Mouse (Mus musculus) mouse embryonic stem cell (cell line): Measurements from ENCODE around the gene Efnb3.

Experiments
- in situ Hi-C, 2 experiments: fragments of 300-500 bp; cut with MboI; formaldehyde crosslinking; loops; 1 replicate in 1 of 2; 3 replicates in 1 of 2; pipeline ENCODE4 v1.14.3; 2019 to 2020; ENCODE audit warnings: low sequenced_read_pairs in 2 of 2, low pct_unique_long_range_greater_than_20kb in 1 of 2, mixed read lengths in 1 of 2; ENCODE audit not compliant: unreplicated experiment in 1 of 2

Gene Efnb3

DNA sequence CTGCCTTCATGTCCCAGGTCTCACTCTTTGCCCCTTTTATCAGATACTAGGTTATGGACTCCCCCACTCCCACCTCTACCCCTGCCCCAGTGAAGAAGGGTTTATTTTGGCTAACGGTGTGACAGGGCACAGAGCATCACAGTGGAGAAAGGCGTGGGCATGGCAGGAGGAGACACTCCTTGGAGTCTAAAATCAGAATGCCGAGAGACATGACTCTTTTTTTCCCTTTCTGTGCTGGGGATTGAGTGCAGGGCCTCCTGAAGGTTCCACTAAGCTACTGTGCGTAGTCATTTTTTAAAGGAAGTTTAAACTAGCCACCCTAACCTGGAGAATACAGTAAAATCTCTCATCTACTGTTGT is 32.0 kb downstream of the Efnb3 start:
- in situ Hi-C loops = loop anchor here in 1 of 2 experiments (5.0 kb wide), 1 partner anchor 99 kb away; no protein-coding TSS in a partner anchor

- in situ Hi-C loops = loop anchor here in 1 of 2 experiments (5.0 kb wide), 1 partner anchor 100 kb away; no protein-coding TSS in a partner anchor
Observed at GRCm38 (mm10) chr11:69527098-69528030, 32.6 kb downstream of the Efnb3 start.

DNA sequence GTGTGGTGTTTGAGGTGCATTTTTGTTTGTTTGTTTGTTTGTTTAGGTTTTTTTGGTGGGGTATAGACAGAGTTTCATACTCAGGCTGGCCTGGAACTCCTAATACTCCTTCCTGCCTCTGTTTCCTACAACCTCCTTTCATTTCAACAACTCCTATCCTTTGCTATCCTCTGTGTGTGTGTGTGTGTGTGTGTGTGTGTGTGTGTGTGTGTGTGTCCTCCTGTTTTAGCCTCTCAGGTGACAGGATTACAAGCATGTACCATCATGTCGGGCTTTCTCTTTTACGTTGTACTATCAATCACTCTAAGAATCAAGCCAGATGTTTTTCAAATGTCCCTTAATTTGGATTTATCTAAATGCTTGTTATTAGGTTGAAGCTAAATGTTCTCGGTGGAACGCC is 33.4 kb downstream of the Efnb3 start:
- in situ Hi-C loops = loop anchor here in 1 of 2 experiments (5.0 kb wide), 1 partner anchor 101 kb away; no protein-coding TSS in a partner anchor

DNA sequence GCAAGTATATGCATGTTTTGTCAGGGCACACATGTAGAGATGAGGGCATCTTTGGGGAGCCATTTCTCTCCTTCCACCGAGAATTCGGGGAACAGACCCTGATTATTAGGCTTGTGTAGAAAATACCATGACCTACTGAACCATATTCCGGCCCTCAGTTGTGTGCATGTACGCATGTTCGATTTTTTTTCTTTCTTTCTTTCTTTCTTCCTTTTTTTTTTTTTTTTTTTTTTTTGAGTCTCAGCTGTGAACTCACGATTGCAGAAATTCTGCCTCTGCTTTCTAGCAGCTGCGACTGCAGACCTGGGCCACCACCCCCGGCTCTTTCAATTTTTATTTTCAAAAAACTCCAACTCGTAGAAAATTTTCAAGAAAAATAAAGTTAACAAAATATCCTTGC is 34.3 kb downstream of the Efnb3 start:
- in situ Hi-C loops = loop anchor here in 1 of 2 experiments (5.0 kb wide), 1 partner anchor 102 kb away; no protein-coding TSS in a partner anchor

DNA sequence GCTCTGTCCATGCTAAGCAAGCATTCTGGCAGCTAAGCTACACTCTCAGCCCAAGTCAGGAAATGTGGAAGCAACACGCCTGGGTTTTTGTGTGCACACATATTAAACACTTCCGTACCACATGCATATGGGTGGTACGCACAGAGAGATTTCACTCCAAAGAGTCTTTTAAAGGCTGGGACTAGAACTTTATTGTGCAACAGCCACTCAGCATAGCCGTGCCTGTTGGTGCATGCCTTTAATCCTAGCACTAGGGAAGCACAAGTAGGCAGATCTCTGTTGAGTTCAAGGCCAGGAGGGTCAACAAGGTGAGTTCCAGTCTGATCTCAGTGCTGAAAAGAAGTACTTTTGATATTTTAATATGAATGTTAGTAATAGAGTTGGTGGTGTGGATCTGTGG is 36.4 kb downstream of the Efnb3 start:
- in situ Hi-C loops = loop anchor here in 1 of 2 experiments (5.0 kb wide), 1 partner anchor 266 kb away; no protein-coding TSS in a partner anchor

GRCm38 (mm10) chr11:69521526-69522149 is 38.4 kb downstream of the Efnb3 start:
- in situ Hi-C loops = loop anchor here in 1 of 2 experiments (5.0 kb wide), 1 partner anchor 264 kb away; no protein-coding TSS in a partner anchor

GRCm38 (mm10) chr11:69519976-69520375 is 40.0 kb downstream of the Efnb3 start:
- in situ Hi-C loops = loop anchor here (5.0 to 10.0 kb wide), 2 partner anchors 255 to 263 kb away; no protein-coding TSS in a partner anchor

DNA sequence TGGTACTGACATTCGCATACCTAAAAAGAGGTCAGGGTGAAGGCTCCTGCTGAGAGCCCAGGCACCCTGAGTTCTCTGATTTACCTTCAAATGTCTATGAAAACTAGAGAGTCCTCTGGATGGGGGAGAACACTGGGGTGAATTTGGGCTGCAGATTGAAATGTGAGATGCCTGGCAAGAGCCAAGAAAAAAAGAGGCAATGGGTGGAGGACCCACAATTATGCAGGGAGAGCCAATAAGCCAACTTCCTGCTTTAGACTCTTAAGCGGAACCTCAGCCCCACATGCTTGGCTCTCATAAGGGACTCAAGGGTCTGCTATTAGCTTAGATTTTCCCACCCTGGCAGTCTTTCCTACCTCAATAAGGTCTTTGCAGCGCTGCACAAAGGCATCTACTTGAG is 43.3 kb downstream of the Efnb3 start:
- in situ Hi-C loops = loop anchor here in 1 of 2 experiments (10.0 kb wide), 1 partner anchor 252 kb away; no protein-coding TSS in a partner anchor

DNA sequence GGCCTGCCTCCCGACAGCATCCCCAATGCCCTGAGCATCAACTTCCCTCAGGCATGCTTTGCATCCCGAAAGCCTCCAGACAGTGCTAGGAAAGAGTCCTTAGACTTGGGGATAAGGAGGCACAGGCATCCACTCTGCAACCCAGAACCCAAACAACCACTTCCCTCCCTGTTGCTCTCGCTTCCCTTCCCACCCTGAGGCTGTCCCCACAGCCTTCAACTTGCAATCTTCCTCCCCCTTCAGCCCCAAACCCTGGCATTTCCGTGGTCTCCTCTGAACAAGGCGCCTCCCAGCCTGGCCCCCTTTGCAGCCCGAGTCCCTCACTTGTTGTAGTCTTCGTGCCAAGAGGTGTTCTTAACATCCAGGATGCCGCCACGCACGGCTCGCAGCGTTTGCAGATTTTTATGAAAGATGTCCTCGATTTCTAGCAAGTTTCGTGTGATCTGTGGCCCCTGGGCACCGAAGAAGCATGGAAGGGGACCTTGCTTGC is 43.8 kb downstream of the Efnb3 start:
- in situ Hi-C loops = loop anchor here in 1 of 2 experiments (10.0 kb wide), 1 partner anchor 251 kb away; no protein-coding TSS in a partner anchor

- in situ Hi-C loops = loop anchor here in 1 of 2 experiments (10.0 kb wide), 1 partner anchor 249 kb away; no protein-coding TSS in a partner anchor
Observed at GRCm38 (mm10) chr11:69513840-69514239, 46.2 kb downstream of the Efnb3 start.

DNA sequence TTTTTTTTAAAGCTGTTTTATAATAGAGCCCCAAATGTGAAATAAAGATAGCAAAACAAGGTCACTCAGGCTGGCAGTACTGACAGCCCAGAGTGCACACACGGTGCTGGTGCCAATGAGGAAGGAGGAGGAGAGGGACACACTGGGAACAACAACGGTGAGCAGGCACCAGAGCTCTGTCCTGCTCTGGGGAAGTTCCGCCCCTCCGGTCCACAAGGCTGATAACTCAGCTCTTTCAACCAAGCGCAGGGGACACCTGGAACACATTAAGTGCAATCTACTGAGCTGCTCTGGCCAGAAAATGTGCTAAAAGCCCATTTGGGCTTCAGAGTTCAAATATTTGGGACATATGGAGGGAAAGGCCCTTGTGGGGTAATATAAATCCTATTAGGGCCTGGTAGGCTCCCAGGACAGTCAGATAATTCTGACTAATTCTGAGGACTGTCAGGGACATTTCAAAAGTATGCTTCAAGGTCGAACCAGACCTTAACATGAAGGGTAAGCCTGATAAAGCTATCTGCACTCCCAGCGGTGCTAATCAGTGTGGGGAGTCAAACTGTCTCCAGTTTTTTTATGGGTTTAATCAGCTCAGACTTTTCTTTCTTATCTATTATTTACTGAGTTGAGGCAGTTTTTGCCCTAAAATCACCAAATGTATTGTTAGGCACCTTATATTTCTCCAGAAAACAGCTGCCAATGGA is 49.1 kb downstream of the Efnb3 start:
- in situ Hi-C loops = loop anchor here in 1 of 2 experiments (10.0 kb wide), 1 partner anchor 246 kb away; no protein-coding TSS in a partner anchor
